Mouse (Mus musculus) midbrain, embryonic 14.5 days (tissue): ENCODE results near the gene Rnf217. TPM values are rescaled to one million over a fixed set of nuclear protein-coding genes. Genes with fewer than 3 reads are reported as not detected.

Experiments
- ATAC-seq: fragments of 200-750 bp; cut with Nextera tagmentation; 2 replicates; pipeline ENCODE4 v1.8.0; 2017; ENCODE audit warnings: moderate number of reproducible peaks, moderate library complexity; ENCODE audit not compliant: low FRiP score, low TSS enrichment
- DNase-seq: peaks from one replicate; pipeline ENCODE4 v3.0.0-alpha.2; 2015
- H3K27ac ChIP-seq: fragments of 300-500 bp; sonication (generic); replicated peaks from 2 replicates; pipeline ENCODE4 v1.5.1; 2014; ENCODE audit warnings: mild to moderate bottlenecking, low read depth, low read length, moderate library complexity
- H3K27me3 ChIP-seq: fragments of 300-500 bp; sonication (generic); 2 replicates; pipeline ENCODE4 v1.6.1; 2014; ENCODE audit warnings: low read length, control low read depth, mixed read lengths; ENCODE audit not compliant: control insufficient read depth, insufficient read depth
- H3K36me3 ChIP-seq: fragments of 300-500 bp; sonication (generic); 2 replicates; pipeline ENCODE4 v1.6.1; 2014; ENCODE audit warnings: low read length, control low read depth; ENCODE audit not compliant: control insufficient read depth, insufficient read depth
- H3K4me1 ChIP-seq: fragments of 300-500 bp; sonication (generic); 2 replicates; pipeline ENCODE4 v1.6.1; 2014; ENCODE audit warnings: mild to moderate bottlenecking, antibody characterized with exemption, low read length, control low read depth; ENCODE audit not compliant: control insufficient read depth, insufficient read depth
- H3K4me2 ChIP-seq: fragments of 300-500 bp; sonication (generic); 2 replicates; pipeline ENCODE4 v1.6.1; 2014; ENCODE audit warnings: mild to moderate bottlenecking, low read length, moderate library complexity
- H3K4me3 ChIP-seq: fragments of 300-500 bp; sonication (generic); replicated peaks from 2 replicates; pipeline ENCODE4 v1.5.1; 2014; ENCODE audit warnings: low read depth, low read length
- H3K9ac ChIP-seq: fragments of 300-500 bp; sonication (generic); replicated peaks from 2 replicates; pipeline ENCODE4 v1.6.1; 2014; ENCODE audit warnings: mild to moderate bottlenecking, low read length, moderate library complexity
- H3K9me3 ChIP-seq: fragments of 300-500 bp; sonication (generic); 2 replicates; pipeline ENCODE4 v1.6.1; 2016; ENCODE audit warnings: low read length, control low read depth, mixed read lengths; ENCODE audit not compliant: control insufficient read depth
- WGBS: fragments of 180-500 bp; shearing (Covaris S2); extraction: QIAGEN DNeasy Blood & Tissue Kit; methylation state at CpG from one replicate; pipeline ENCODE4 v1.1.7; 2014; 5-methylcytosine and 5-hydroxymethylcytosine counted together
- polyA plus RNA-seq: library from polyadenylated mRNA; unstranded; fragments of >200 nt; fragmentation: Nextera tagmentation; extraction: Ambion mirVana; gene quantifications from 2 replicates; pipeline ENCODE4 v1.2.1, GENCODE M21; 2014

Rnf217 gene
- polyA plus RNA-seq, 1 experiment from 2014 or later, result 2.9 TPM

DNA sequence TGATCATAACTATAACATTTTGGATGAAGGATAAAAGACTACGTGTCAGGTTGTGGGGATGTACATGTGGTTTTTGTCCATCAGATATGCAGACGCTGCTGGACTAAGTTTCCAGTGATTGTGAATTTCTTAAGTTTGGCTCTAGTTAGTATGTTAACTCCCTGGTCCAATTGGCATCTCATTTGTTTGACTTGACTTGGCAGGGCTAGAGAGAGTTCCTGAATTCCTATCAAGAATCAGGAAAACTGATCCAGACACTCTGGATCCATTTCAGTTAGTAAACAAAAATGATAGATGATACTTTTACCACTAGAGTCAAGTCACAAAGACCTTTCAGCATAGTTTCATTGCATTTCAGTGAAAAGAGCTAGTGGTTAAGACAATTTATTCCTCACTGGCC lies 112.1 kb downstream of the Rnf217 start:
- Histone ChIP-seq H3K27ac (no peak overlapping the region), H3K4me3 (no peak overlapping the region), H3K4me2 (no peak overlapping the region), H3K27me3 (no peaks in the 10 kb centered on the region), H3K9ac (no peak overlapping the region), H3K9me3 (no peaks in the 10 kb centered on the region), H3K4me1 (no peaks in the 10 kb centered on the region), H3K36me3 (no peaks in the 10 kb centered on the region)
- no peak for DNase-seq
- WGBS, result 96% methylated on average over 2 of the region's 2 CpGs
- no peak for ATAC-seq

DNA sequence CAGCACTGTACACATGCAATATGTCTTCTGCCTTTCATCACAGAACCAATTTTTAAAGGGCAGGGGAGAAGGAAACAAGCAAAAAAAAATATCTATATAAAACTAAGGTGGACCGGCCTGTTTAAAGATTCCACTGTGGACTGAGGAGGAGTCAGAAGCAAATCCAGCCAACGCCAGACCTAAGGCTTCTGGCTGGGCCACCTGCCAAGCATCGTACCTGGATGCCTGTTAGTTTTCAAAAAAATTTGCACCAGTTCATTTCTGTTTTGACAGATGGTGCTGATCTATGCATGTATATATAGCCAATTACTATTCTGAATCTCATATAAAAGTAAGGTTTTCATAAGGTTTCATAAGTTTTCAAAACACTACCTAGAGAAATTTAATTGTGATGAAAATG lies 113.2 kb downstream of the Rnf217 start:
- no peak overlapping the region for H3K27ac ChIP-seq
- no peaks in the 10 kb centered on the region for H3K27me3 ChIP-seq
- H3K4me2 ChIP-seq, result no peak overlapping the region
- H3K4me3 ChIP-seq, result no peak overlapping the region
- ATAC-seq, result no peak
- no peak for DNase-seq
- 85% methylated on average over 3 of the region's 3 CpGs for WGBS
- H3K9ac ChIP-seq, result no peak overlapping the region
- H3K36me3 ChIP-seq, result no peaks in the 10 kb centered on the region
- no peaks in the 10 kb centered on the region for H3K9me3 ChIP-seq
- no peaks in the 10 kb centered on the region for H3K4me1 ChIP-seq

DNA sequence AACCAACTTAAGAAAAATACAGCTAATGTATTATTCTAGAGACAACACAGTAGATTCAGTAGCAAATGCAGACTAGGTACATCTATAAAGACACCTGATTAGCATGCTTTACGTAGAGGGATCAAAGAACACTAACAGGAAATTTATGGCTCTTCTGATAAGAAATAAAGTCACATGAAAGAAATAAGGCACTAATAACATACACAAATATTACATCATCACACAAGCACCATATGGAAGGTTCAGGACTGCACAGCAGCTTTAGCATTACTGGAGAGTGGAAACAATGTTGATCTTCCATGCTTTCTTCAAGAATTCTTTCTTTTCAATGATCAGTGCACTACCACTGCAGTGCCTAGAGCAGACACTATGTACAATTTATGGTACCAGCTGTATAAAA lies 114.7 kb downstream of the Rnf217 start:
- Histone ChIP-seq H3K27ac (no peak overlapping the region), H3K36me3 (0 out of 2 replicates have a peak, but pooled peaks cover 3% of the 10 kb centered on the region), H3K9me3 (no peaks in the 10 kb centered on the region; the same call in 1 of the 2 replicates), H3K4me2 (no peak overlapping the region), H3K4me3 (no peak overlapping the region), H3K9ac (no peak overlapping the region), H3K27me3 (no peaks in the 10 kb centered on the region), H3K4me1 (no peaks in the 10 kb centered on the region)
- no peak for ATAC-seq
- no peak for DNase-seq
- WGBS, result 93% methylated on average over 1 of the region's 1 CpGs

DNA sequence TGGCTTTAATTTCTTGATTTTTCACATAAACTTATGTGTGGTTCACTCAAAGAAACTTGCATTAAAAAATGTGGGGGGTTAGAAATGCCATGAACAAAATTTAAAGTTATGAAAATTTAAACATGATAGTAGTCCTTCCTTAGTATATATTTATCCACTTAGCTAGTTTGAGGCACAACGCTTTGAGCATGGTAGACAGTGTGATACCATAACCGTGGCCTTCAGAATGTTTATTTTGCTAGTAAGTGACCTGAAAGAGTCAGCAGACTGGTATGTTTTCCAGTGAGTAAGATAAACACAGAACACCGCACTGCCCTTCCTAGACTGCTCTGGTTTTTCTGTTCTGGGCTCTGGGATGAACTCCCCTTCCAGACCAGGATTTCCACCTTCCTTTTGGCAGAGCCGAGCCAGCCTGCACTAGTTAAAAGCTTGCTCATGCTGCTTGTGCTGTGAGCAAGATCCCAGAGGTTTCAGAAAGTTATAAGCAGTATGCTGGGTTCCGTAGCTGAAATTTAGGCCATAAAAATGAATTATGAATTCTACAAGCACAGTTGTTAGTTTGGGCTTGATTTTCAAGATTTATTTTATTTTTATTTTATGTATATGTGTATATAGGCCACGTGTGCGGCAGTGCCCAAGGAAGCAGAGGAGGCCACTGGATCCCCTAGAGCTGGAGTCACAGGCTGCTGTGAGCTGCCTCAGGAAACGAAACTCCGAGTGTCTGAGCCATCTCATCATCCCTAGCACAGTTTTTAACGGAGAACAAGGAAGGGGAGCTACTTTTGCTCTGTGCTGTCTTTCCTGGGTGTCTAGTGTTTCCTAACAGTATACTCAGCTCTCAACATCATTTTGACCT lies 141.7 kb downstream of the Rnf217 start:
- Histone ChIP-seq H3K4me2 (no peak overlapping the region), H3K27ac (no peak overlapping the region), H3K4me1 (no peaks in the 10 kb centered on the region), H3K4me3 (no peak overlapping the region), H3K9me3 (no peaks in the 10 kb centered on the region), H3K36me3 (no peaks in the 10 kb centered on the region), H3K27me3 (no peaks in the 10 kb centered on the region), H3K9ac (no peak overlapping the region)
- 83% methylated on average over 10 of the region's 10 CpGs for WGBS
- ATAC-seq, result no peak
- no peak for DNase-seq

DNA sequence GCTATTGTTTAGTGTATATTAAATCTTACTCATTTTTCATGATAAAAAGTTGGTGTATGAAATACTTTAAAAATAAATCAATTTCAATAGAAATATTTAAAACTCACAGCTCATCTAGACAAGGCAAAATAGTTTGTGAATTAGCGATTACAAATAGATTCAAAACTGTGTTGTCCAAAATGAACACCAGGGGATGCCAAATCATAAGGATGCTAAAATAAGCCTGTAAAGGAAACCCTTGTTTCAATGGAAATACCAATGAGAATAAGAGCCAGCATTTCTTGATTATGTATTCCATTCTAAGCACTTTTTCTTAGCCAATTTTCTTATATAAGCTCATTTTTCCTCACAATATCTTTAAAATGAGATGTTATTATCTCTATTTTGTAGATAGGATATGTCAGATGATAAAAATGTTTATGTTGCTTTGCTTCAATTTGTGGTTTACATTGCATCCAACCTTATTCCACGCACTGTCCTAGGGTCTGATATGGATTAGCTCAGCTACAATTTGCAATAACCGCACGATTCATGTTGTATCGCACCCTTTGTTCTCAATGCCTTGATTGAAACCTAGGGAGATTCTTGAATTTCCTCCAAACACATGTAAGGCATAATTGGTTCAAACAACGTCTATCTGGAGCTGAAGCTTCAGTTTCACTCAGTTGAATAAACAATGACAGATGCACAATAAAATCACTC lies 143.0 kb downstream of the Rnf217 start:
- Histone ChIP-seq H3K4me1 (no peaks in the 10 kb centered on the region), H3K36me3 (no peaks in the 10 kb centered on the region), H3K9ac (no peak overlapping the region), H3K9me3 (no peaks in the 10 kb centered on the region), H3K27me3 (no peaks in the 10 kb centered on the region), H3K27ac (no peak overlapping the region), H3K4me3 (no peak overlapping the region), H3K4me2 (no peak overlapping the region)
- ATAC-seq, result no peak
- DNase-seq, result peak; percentile 79
- 86% methylated on average over 6 of the region's 6 CpGs for WGBS

DNA sequence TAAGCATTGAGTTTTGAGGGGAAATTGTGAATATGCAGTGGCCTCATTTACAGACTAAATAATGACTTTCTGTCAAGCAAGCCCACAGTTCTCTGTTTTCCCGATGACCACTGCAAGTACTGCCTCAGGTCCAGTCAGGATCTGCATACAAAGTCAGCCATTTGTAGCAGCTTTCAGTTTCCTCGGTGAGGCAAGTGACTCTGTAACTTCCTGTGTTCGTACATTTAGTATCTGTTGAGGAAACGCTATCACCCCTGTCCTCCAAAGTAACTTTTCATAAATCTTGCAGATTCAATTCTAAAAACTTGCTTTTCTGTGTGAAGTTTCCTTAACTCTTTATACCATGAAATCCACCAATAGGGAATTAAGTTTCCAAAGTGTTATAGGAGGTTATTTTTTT lies 143.6 kb downstream of the Rnf217 start:
- Histone ChIP-seq H3K4me3 (no peak overlapping the region), H3K9me3 (no peaks in the 10 kb centered on the region), H3K27ac (no peak overlapping the region), H3K36me3 (no peaks in the 10 kb centered on the region), H3K27me3 (no peaks in the 10 kb centered on the region), H3K9ac (no peak overlapping the region), H3K4me2 (no peak overlapping the region), H3K4me1 (no peaks in the 10 kb centered on the region)
- ATAC-seq (no peak), DNase-seq (no peak)
- 92% methylated on average over 4 of the region's 4 CpGs for WGBS

DNA sequence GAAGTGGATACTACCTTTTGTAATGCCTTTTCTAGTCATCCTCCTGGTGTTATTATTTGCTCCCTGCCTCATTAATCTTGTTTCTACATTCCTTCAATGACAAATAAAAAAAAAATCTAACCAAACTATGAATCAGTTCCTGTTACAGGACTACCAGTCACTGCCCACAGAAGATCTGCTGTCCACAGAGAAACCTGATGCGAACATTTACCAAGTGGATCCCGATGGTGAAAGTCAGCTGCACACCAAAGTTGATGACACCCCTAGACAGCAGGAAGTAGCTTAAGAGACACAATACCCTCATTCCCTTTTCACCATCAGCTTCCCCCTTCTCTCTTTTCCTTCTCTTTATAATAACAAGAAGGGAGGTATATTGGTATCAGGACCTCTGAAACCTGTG lies 145.9 kb downstream of the Rnf217 start:
- Histone ChIP-seq H3K27ac (no peak overlapping the region), H3K36me3 (no peaks in the 10 kb centered on the region), H3K4me3 (no peak overlapping the region), H3K27me3 (no peaks in the 10 kb centered on the region), H3K4me2 (no peak overlapping the region), H3K9ac (no peak overlapping the region), H3K4me1 (no peaks in the 10 kb centered on the region), H3K9me3 (no peaks in the 10 kb centered on the region)
- DNase-seq (no peak), ATAC-seq (no peak)
- 99% methylated on average over 2 of the region's 2 CpGs for WGBS

DNA sequence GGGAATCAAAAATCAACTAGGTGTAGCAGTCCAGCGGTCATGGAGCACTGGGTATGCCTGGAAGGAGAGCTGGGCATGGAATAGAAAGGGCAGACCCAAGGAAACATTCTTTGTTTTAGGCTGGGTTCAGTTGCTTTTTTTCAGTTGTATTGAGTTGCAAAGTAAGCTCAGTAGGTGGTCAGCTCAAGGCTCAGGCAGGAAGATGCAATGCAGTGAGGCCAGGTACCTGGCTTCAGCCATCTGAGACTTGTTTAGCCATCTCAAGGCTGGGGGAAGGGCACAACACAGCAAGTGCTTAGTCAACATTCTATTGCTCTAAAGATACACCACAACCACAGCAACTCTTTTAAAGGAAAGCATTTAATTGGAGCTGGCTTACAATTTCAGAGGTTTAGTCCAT lies 152.2 kb downstream of the Rnf217 start:
- 47% methylated on average over 1 of the region's 1 CpGs for WGBS
- Histone ChIP-seq H3K36me3 (no peaks in the 10 kb centered on the region), H3K4me1 (no peaks in the 10 kb centered on the region), H3K9ac (no peak overlapping the region), H3K27me3 (no peaks in the 10 kb centered on the region), H3K4me3 (no peak overlapping the region), H3K27ac (no peak overlapping the region), H3K9me3 (no peaks in the 10 kb centered on the region), H3K4me2 (no peak overlapping the region)
- no peak for DNase-seq
- no peak for ATAC-seq

DNA sequence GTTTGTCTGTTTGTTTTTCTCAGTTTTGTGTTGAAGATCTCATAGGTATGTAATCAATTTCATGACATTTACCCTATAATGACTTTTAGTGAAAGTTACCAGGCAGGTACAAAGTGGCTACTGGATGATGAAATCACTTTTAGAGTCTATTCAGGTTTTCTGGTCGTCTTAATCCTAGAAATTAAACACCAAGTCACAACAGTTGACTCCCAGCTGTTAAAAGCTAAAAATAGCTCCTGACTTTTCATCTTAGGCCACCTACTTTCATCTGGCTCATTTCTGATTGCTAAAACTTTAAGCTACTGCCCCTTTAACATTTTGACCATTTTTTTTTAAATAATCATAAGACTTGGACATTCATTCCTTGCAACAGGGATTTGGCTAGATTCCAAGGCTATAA lies 161.9 kb downstream of the Rnf217 start:
- WGBS, result 67% methylated on average over 1 of the region's 1 CpGs
- no peak overlapping the region for H3K4me2 ChIP-seq
- no peaks in the 10 kb centered on the region for H3K36me3 ChIP-seq
- ATAC-seq, result no peak
- no peaks in the 10 kb centered on the region for H3K27me3 ChIP-seq
- no peaks in the 10 kb centered on the region for H3K9me3 ChIP-seq
- DNase-seq, result no peak
- H3K4me1 ChIP-seq, result no peaks in the 10 kb centered on the region
- no peak overlapping the region for H3K27ac ChIP-seq
- H3K9ac ChIP-seq, result no peak overlapping the region
- H3K4me3 ChIP-seq, result no peak overlapping the region
